Mouse (Mus musculus) kidney, adult 2 months (tissue): ENCODE data around the gene Arpc3. TPM values are rescaled to one million over a fixed set of nuclear protein-coding genes. Genes with fewer than 3 reads are reported as not detected.

Experiments
- DNase-seq: peaks from one replicate; pipeline ENCODE4 v3.0.0; 2021
- H3K27ac ChIP-seq: fragments of 200-500 bp; 2 replicates; pipeline ENCODE4 v1.5.1; 2012; ENCODE audit warnings: low read depth, low read length, control low read depth, inconsistent platforms; ENCODE audit not compliant: insufficient read depth
- H3K27me3 ChIP-seq: fragments of 200-500 bp; replicated peaks from 2 replicates; pipeline ENCODE4 v1.6.1; 2012; ENCODE audit warnings: mild to moderate bottlenecking, moderate library complexity, low read length, inconsistent platforms; ENCODE audit not compliant: control insufficient read depth, insufficient read depth
- H3K36me3 ChIP-seq: fragments of 200-500 bp; 2 replicates; pipeline ENCODE4 v1.6.1; 2012; ENCODE audit warnings: mild to moderate bottlenecking, moderate library complexity, low read length, inconsistent platforms; ENCODE audit not compliant: control insufficient read depth, insufficient read depth
- H3K4me1 ChIP-seq: fragments of 200-500 bp; 2 replicates; pipeline ENCODE4 v1.6.1; 2011; ENCODE audit warnings: low read length; ENCODE audit not compliant: control insufficient read depth, insufficient read depth
- H3K4me3 ChIP-seq: fragments of 200-500 bp; 2 replicates; pipeline ENCODE4 v1.5.1; 2011; ENCODE audit warnings: mild to moderate bottlenecking, low read depth, low read length, control low read depth; ENCODE audit not compliant: insufficient read depth
- CTCF ChIP-seq: fragments of 200-500 bp; conservative IDR thresholded peaks from 2 replicates; pipeline ENCODE4 v1.5.1; 2011; ENCODE audit warnings: low read depth, mild to moderate bottlenecking, control low read depth, low read length, moderate library complexity, mixed read lengths; ENCODE audit not compliant: insufficient read depth, insufficient read length
- POLR2A ChIP-seq: fragments of 200-500 bp; IDR thresholded peaks from one replicate; pipeline ENCODE4 v1.6.1; 2011; ENCODE audit warnings: low read depth, low read length, control low read depth
- WGBS: fragments of 180-500 bp; shearing (Covaris S2); methylation state at CpG from one replicate; pipeline ENCODE4 v1.1.7; 2018; 5-methylcytosine and 5-hydroxymethylcytosine counted together
- polyA plus RNA-seq: library from polyadenylated mRNA; depleted of rRNA; stranded (reverse); fragments of >200 nt; gene quantifications from 2 replicates; pipeline ENCODE4 v1.2.3, GENCODE M21; 2012

The Arpc3 gene
- polyA plus RNA-seq, 1 experiment: 195 TPM

GRCm38 (mm10) chr5:122439400-122440094 is 47.9 kb downstream of the Arpc3 start:
- H3K27me3 ChIP-seq: no peaks in the 10 kb centered on the region
- H3K27ac ChIP-seq: peak overlapping the region; percentile 77
- no peak overlapping the region for H3K4me3 ChIP-seq
- 70% methylated on average over 19 of the region's 19 CpGs for WGBS
- DNase-seq: peak; percentile 71
- no peaks in the 10 kb centered on the region for H3K4me1 ChIP-seq
- TF ChIP-seq POLR2A: no peak
- H3K36me3 ChIP-seq: peaks cover 4% of the 10 kb centered on the region

- WGBS: 78% methylated on average over 12 of the region's 12 CpGs
- no peaks in the 10 kb centered on the region for H3K27me3 ChIP-seq
- H3K4me1 ChIP-seq: no peaks in the 10 kb centered on the region
- no peak overlapping the region for H3K4me3 ChIP-seq
- TF ChIP-seq POLR2A (no peak), CTCF (no peak)
- peak overlapping the region; percentile 77 for H3K27ac ChIP-seq
- H3K36me3 ChIP-seq: peaks cover 4% of the 10 kb centered on the region
- peak; percentile 44 for DNase-seq
Measured at GRCm38 (mm10) chr5:122440095-122440630, 48.5 kb downstream of the Arpc3 start.

GRCm38 (mm10) chr5:122444492-122444891 is 52.8 kb downstream of the Arpc3 start:
- no peak overlapping the region for H3K4me3 ChIP-seq
- H3K36me3 ChIP-seq: no peaks in the 10 kb centered on the region
- H3K4me1 ChIP-seq: no peaks in the 10 kb centered on the region
- no peaks in the 10 kb centered on the region for H3K27me3 ChIP-seq
- 92% methylated on average over 10 of the region's 10 CpGs for WGBS
- DNase-seq: no peak
- TF ChIP-seq CTCF: no peak
- TF ChIP-seq POLR2A: no peak
- no peak overlapping the region for H3K27ac ChIP-seq

GRCm38 (mm10) chr5:122445051-122445610 is 53.5 kb downstream of the Arpc3 start:
- TF ChIP-seq POLR2A (no peak), CTCF (no peak)
- no peaks in the 10 kb centered on the region for H3K36me3 ChIP-seq
- no peaks in the 10 kb centered on the region for H3K27me3 ChIP-seq
- no peak overlapping the region for H3K27ac ChIP-seq
- WGBS: 81% methylated on average over 11 of the region's 11 CpGs
- no peak for DNase-seq
- H3K4me1 ChIP-seq: no peaks in the 10 kb centered on the region
- H3K4me3 ChIP-seq: no peak overlapping the region

- Histone ChIP-seq H3K36me3 (no peaks in the 10 kb centered on the region), H3K27ac (no peak overlapping the region), H3K27me3 (no peaks in the 10 kb centered on the region), H3K4me3 (no peak overlapping the region), H3K4me1 (peaks cover 2% of the 10 kb centered on the region; the same call in 1 of the 2 replicates)
- no peak for DNase-seq
- 76% methylated on average over 8 of the region's 8 CpGs for WGBS
- TF ChIP-seq CTCF (no peak), POLR2A (no peak)
Measured at GRCm38 (mm10) chr5:122447857-122448256, 56.2 kb downstream of the Arpc3 start.

- Histone ChIP-seq H3K36me3 (no peaks in the 10 kb centered on the region), H3K27me3 (no peaks in the 10 kb centered on the region), H3K27ac (no peak overlapping the region), H3K4me3 (no peak overlapping the region), H3K4me1 (peaks cover 2% of the 10 kb centered on the region; the same call in 1 of the 2 replicates)
- DNase-seq: no peak
- TF ChIP-seq POLR2A (no peak), CTCF (no peak; the same call in 1 of the 2 replicates)
- 84% methylated on average over 5 of the region's 5 CpGs for WGBS
Measured at GRCm38 (mm10) chr5:122448869-122449268, 57.2 kb downstream of the Arpc3 start.

- no peak for TF ChIP-seq POLR2A
- TF ChIP-seq CTCF: no peak
Measured at GRCm38 (mm10) chr5:122449946-122450345, 58.3 kb downstream of the Arpc3 start.

More at GRCm38 (mm10) chr5:122449946-122450345, 58.3 kb downstream of the Arpc3 start:
- Histone ChIP-seq H3K27me3 (no peaks in the 10 kb centered on the region), H3K4me3 (no peak overlapping the region), H3K27ac (no peak overlapping the region), H3K4me1 (peaks cover 2% of the 10 kb centered on the region; the same call in 1 of the 2 replicates), H3K36me3 (peaks cover 2% of the 10 kb centered on the region; the same call in 1 of the 2 replicates)
- no peak for DNase-seq
- WGBS: 51% methylated on average over 7 of the region's 7 CpGs
